In genomic region chr14:72889663-72890062, GRCm38 (mm10) we compare ENCODE assay signal across 25 mouse cellular contexts.
DNase-seq lines count a peak whose midpoint lies in the region; ATAC-seq and TF ChIP-seq lines count a peak whose summit lies in the region.
"Had no signal": no experiment of that assay in that cellular context is flagged by ENCODE, and none has a peak within 500 bp of the region (broad histone marks: within the 10 kb centered on the region; RNA-seq: fewer than 3 reads in every experiment).

No protein-coding gene starts in this region.

- peak; percentile 59; the same call in 1 of the 2 replicates for ATAC-seq in frontal cortex, adult (ENCODE audit: low TSS enrichment)
- ATAC-seq: forebrain, embryonic 14.5 days; forebrain, postnatal 0 days; hindbrain, postnatal 0 days; inflammation-experienced regulatory T-cells, adult 6 months; intestine, embryonic 16.5 days; Patski had no signal

- no peak overlapping the region for H3ac ChIP-seq in C2C12 (ENCODE audit: control insufficient read depth, insufficient read length, low read depth)

- H3K4me3 ChIP-seq in C2C12 (ENCODE audit: insufficient read depth, poor library complexity, severe bottlenecking), result no peak overlapping the region
- H3K4me3 ChIP-seq in embryonic fibroblast, embryonic 13.5 days (ENCODE audit: insufficient read depth, low read length), result no peak overlapping the region
- H3K4me3 ChIP-seq: heart, adult 2 months; heart, embryonic 10.5 days; heart, embryonic 13.5 days had no signal

- DNase-seq in frontal cortex, postnatal 36 days (ENCODE audit: low spot score in 2 of 2), result no peak
- no peak for DNase-seq in cerebellum, postnatal 25 days
- DNase-seq in adrenal gland, postnatal 25 days, result no peak
- DNase-seq: adrenal gland, postnatal 10 days; cerebellum, adult 11-12 months; cerebellum, adult 9-10 months; cerebellum, postnatal 36 days; forebrain, postnatal 0 days; gastrocnemius, postnatal 10 days; gastrocnemius, postnatal 36 days; heart, adult 2 months; heart, postnatal 14 days; heart, postnatal 4 days; kidney, adult 18-20 months had no signal

- H3K27me3 ChIP-seq in C2C12 (ENCODE audit: control insufficient read depth, insufficient read depth, insufficient read length), result no peaks in the 10 kb centered on the region
- H3K27me3 ChIP-seq: heart, embryonic 13.5 days; Patski had no signal

- H3K27ac ChIP-seq in embryonic fibroblast, embryonic 13.5 days (ENCODE audit: insufficient read depth, low read length), result peak overlapping the region; percentile 91
- H3K27ac ChIP-seq: heart, adult 2 months; heart, embryonic 10.5 days; heart, embryonic 13.5 days; hindbrain, embryonic 14.5 days; hindbrain, postnatal 0 days had no signal

- TF ChIP-seq CTCF in C2C12 (IDR thresholded peaks at IDR 0.05; ENCODE audit: control insufficient read depth, insufficient read depth, insufficient read length), result no peak
- TF ChIP-seq CTCF in embryonic fibroblast, embryonic 13.5 days (IDR thresholded peaks at IDR 0.05; ENCODE audit: borderline replicate concordance, insufficient read depth, low read length), result no peak

- H3K4me1 ChIP-seq in embryonic fibroblast, embryonic 13.5 days (ENCODE audit: control insufficient read depth, insufficient read depth, low read length), result peaks cover 18% of the 10 kb centered on the region

- H3K79me3 ChIP-seq in C2C12 (ENCODE audit: low read depth), result no peaks in the 10 kb centered on the region

- no peak for TF ChIP-seq POLR2A in embryonic fibroblast, embryonic 13.5 days (IDR thresholded peaks at IDR 0.05; ENCODE audit: low read depth, low read length)

- H3K79me2 ChIP-seq in C2C12 (ENCODE audit: control insufficient read depth, insufficient read depth), result no peaks in the 10 kb centered on the region

- H3K36me3 ChIP-seq in C2C12 (ENCODE audit: control insufficient read depth, insufficient read depth), result no peaks in the 10 kb centered on the region
- H3K36me3 ChIP-seq: heart, embryonic 10.5 days; heart, embryonic 13.5 days had no signal

TF ChIP-seq in C2C12, 6 proteins besides CTCF, POLR2A, EP300 and RAD21:
- peak; percentile 90 for TF ChIP-seq MAX (IDR thresholded peaks at IDR 0.05)
- peak; percentile 7 for TF ChIP-seq MYOD1 (IDR thresholded peaks at IDR 0.05; ENCODE audit: control insufficient read depth, insufficient read length, low read depth)
- TF ChIP-seq CEBPB (IDR thresholded peaks at IDR 0.05; ENCODE audit: low read depth), result no peak
